ENCODE assay signal across 24 mouse cellular contexts in genomic region chr6:98394589-98394988, GRCm38 (mm10). TPM values are rescaled to one million over a fixed set of nuclear protein-coding genes. Genes with fewer than 3 reads are reported as not detected.
DNase-seq lines count a peak whose midpoint lies in the region; ATAC-seq lines count a peak whose summit lies in the region.
"Had no signal": no experiment of that assay in that cellular context is flagged by ENCODE, and none has a peak within 500 bp of the region (broad histone marks: within the 10 kb centered on the region; RNA-seq: fewer than 3 reads in every experiment).

No protein-coding gene starts in this region.

- no peak for DNase-seq in frontal cortex, postnatal 14 days (ENCODE audit: low spot score in 2 of 2)
- DNase-seq in retina, postnatal 1 day, result peak; percentile 6
- no peak for DNase-seq in retina, embryonic 14.5 days (ENCODE audit: low spot score)
- DNase-seq in telencephalon, adult 2 months (ENCODE audit: low read depth, low spot score), result peak; percentile 63
- no peak for DNase-seq in adrenal gland, postnatal 4 days (ENCODE audit: low spot score in 2 of 2)
- DNase-seq: adrenal gland, adult 8-10 months; adrenal gland, postnatal 25 days; B cell, adult 2 months; cerebellum, adult 11 months; cerebellum, adult 2 months; cerebellum, adult 9-11 months; cerebellum, postnatal 25 days; gastrocnemius, postnatal 25 days; kidney, adult 18-20 months had no signal

- ATAC-seq in frontal cortex, adult (ENCODE audit: low TSS enrichment), result peak; percentile 69
- ATAC-seq: forebrain, embryonic 13.5 days; forebrain, embryonic 16.5 days; hindbrain, postnatal 0 days; inflammation-experienced regulatory T-cells, adult 6 months; intestine, embryonic 16.5 days had no signal

RNA-seq across cellular contexts. Expression of gene Gm765, which starts 52.0 kb away (rescaled TPM):
- total RNA-seq in adrenal gland, postnatal 4 days (2021), result not detected
- total RNA-seq: adrenal gland, postnatal 25 days; CH12.LX; common myeloid progenitor, adult 5-6 weeks; heart, postnatal 25 days; hematopoietic stem cell, adult 5-6 weeks; hindbrain, postnatal 0 days had no signal

Comparison
In these comparisons a context has a peak if more than half of its experiments do, and no peak if none do; other contexts are left out.
1. DNase-seq: peak in retina, postnatal 1 day (single experiment) and telencephalon, adult 2 months (single experiment); none in frontal cortex, postnatal 14 days (0 of 2), retina, embryonic 14.5 days (single experiment) and adrenal gland, postnatal 4 days (0 of 2).